Comparison of ENCODE assay signal across 8 mouse cellular contexts in the genomic region with DNA sequence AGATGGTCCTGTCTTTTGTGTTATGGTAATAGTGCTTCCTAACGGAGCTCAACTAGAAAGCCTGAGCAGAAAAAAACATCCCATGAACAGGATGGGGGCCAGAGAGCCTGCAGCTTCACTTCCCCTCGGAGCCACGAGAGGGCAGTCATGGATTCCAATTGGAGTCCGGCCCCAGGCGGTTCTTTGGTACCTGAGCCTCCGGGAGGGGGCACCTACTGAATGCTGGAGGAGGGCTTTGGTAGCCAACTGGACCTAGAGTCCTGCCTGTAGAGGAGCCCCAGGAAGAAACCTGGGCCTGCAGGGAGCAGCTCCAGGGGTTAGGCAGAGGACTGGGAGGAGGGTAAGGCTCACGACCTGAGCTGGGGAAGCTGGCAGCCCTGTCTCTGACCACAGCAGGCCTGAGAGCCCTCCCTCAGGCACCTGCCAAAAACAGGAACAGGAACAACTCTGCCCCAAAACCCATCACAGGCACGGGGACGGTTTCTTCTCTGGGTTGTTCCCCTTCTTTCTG. TPM values are rescaled to one million over a fixed set of nuclear protein-coding genes. Genes with fewer than 3 reads are reported as not detected.
A peak's percentile ranks its signal among the peaks of the same experiment; 100 is the strongest.
DNase-seq lines count a peak whose midpoint lies in the region; ATAC-seq lines count a peak whose summit lies in the region.

No protein-coding gene starts in this region.

- ATAC-seq in common myeloid progenitor, adult 5-6 weeks (replicated peaks; ENCODE audit: low read depth, poor library complexity, severe bottlenecking), result peak; percentile 87
- ATAC-seq in megakaryocyte progenitor cell, adult 5-6 weeks (replicated peaks; ENCODE audit: poor library complexity), result peak; percentile 79

- DNase-seq in ZHBTc4 (ENCODE audit: low read depth, low spot score), result peak; percentile 92
- DNase-seq in gastrocnemius, postnatal 10 days, result peak; percentile 95
- peak; percentile 89 for DNase-seq in induced T-regulatory cell, adult 2 months (ENCODE audit: low read depth)
- peak; percentile 75 to 88 for DNase-seq in left cerebral cortex, adult 8-10 months (ENCODE audit: low spot score in 2 of 2)
- peak; percentile 92 to 95 for DNase-seq in right cerebral cortex, postnatal 10 days (ENCODE audit: low spot score in 2 of 2)
- peak; percentile 92 for DNase-seq in urinary bladder, postnatal 25 days (ENCODE audit: low spot score)

RNA-seq across cellular contexts. Expression of a gene that starts 32.4 kb away (rescaled TPM):
- 42.8 and 78.2 TPM in 2 replicates for total RNA-seq in common myeloid progenitor, adult 5-6 weeks (2017)
- 10 to 100 TPM; 16.6 to 17.7 TPM for total RNA-seq in gastrocnemius, postnatal 10 days (2021)
- 10 to 100 TPM; 12.8 to 14.8 (median 13.1) TPM for total RNA-seq in left cerebral cortex, adult 8-10 months (2022)
- 47.8 and 54.7 TPM in 2 replicates for total RNA-seq in megakaryocyte progenitor cell, adult 5-6 weeks (2015)
- total RNA-seq in megakaryocyte progenitor cell, adult 5-6 weeks (2017), result 53.2 and 58.5 TPM in 2 replicates

RNA-seq across cellular contexts. Expression of a gene that starts 49.3 kb away (rescaled TPM):
- 56.1 and 58.4 TPM in 2 replicates for total RNA-seq in common myeloid progenitor, adult 5-6 weeks (2017)
- total RNA-seq in gastrocnemius, postnatal 10 days (2021), result 10 to 100 TPM; 22.9 to 26.3 TPM
- total RNA-seq in left cerebral cortex, adult 8-10 months (2022), result 10 to 100 TPM; 55.7 to 68.0 (median 63.1) TPM
- total RNA-seq in megakaryocyte progenitor cell, adult 5-6 weeks (2015), result 41.7 and 41.8 TPM in 2 replicates
- 111 and 130 TPM in 2 replicates for total RNA-seq in megakaryocyte progenitor cell, adult 5-6 weeks (2017)

Comparison
In these comparisons a context has a peak if more than half of its experiments do, and no peak if none do; other contexts are left out.
1. Peak in every context shown above with its lines: DNase-seq and ATAC-seq.